Mouse (Mus musculus): ENCODE results near the gene Rhebl1.

The Rhebl1 gene

GRCm38 (mm10) chr15:98916016-98916415 is 21.7 kb upstream of the Rhebl1 start:
- in situ Hi-C loops (cut with MboI; ENCODE audit: low sequenced_read_pairs), result no loop called here

GRCm38 (mm10) chr15:98914903-98915302 is 20.6 kb upstream of the Rhebl1 start:
- in situ Hi-C loops (cut with MboI; ENCODE audit: low sequenced_read_pairs), result no loop called here

- in situ Hi-C loops (cut with MboI; ENCODE audit: low sequenced_read_pairs), result no loop called here
Observed at GRCm38 (mm10) chr15:98904692-98905091, 10.4 kb upstream of the Rhebl1 start.

- in situ Hi-C loops (cut with MboI; ENCODE audit: low sequenced_read_pairs), result no loop called here
Observed at GRCm38 (mm10) chr15:98902600-98902999, 8.3 kb upstream of the Rhebl1 start.

GRCm38 (mm10) chr15:98901530-98901929 is 7.2 kb upstream of the Rhebl1 start:
- in situ Hi-C loops (cut with MboI; ENCODE audit: low sequenced_read_pairs), result no loop called here

GRCm38 (mm10) chr15:98897928-98898800 is 3.8 kb upstream of the Rhebl1 start, which contains the start of gene Dhh:
Gene Dhh (minus strand): TSS chr15:98898540.
- in situ Hi-C loops (cut with MboI; ENCODE audit: low sequenced_read_pairs), result no loop called here

- in situ Hi-C loops (cut with MboI; ENCODE audit: low sequenced_read_pairs), result no loop called here
Observed at GRCm38 (mm10) chr15:98897495-98897894, 3.2 kb upstream of the Rhebl1 start.

GRCm38 (mm10) chr15:98895635-98896589 is 1.6 kb upstream of the Rhebl1 start:
- in situ Hi-C loops (cut with MboI; ENCODE audit: low sequenced_read_pairs), result no loop called here

- in situ Hi-C loops (cut with MboI; ENCODE audit: low sequenced_read_pairs), result no loop called here
Observed at GRCm38 (mm10) chr15:98894746-98895634, 650 bp upstream of the Rhebl1 start.

- in situ Hi-C loops (cut with MboI; ENCODE audit: low sequenced_read_pairs), result no loop called here
Observed at GRCm38 (mm10) chr15:98893036-98893435, 1.3 kb downstream of the Rhebl1 start.

GRCm38 (mm10) chr15:98891907-98892606 is 2.3 kb downstream of the Rhebl1 start:
- in situ Hi-C loops (cut with MboI; ENCODE audit: low sequenced_read_pairs), result no loop called here

- in situ Hi-C loops (cut with MboI; ENCODE audit: low sequenced_read_pairs), result no loop called here
Observed at GRCm38 (mm10) chr15:98891198-98891742, 3.1 kb downstream of the Rhebl1 start.

GRCm38 (mm10) chr15:98887526-98887925 is 6.8 kb downstream of the Rhebl1 start:
- in situ Hi-C loops (cut with MboI; ENCODE audit: low sequenced_read_pairs), result no loop called here

GRCm38 (mm10) chr15:98886667-98887387 is 7.5 kb downstream of the Rhebl1 start:
- in situ Hi-C loops (cut with MboI; ENCODE audit: low sequenced_read_pairs), result no loop called here

- in situ Hi-C loops (cut with MboI; ENCODE audit: low sequenced_read_pairs), result no loop called here
Observed at GRCm38 (mm10) chr15:98884106-98884505, 10.2 kb downstream of the Rhebl1 start.

- in situ Hi-C loops (cut with MboI; ENCODE audit: low sequenced_read_pairs), result no loop called here
Observed at GRCm38 (mm10) chr15:98883661-98884060, 10.7 kb downstream of the Rhebl1 start.

- in situ Hi-C loops (cut with MboI; ENCODE audit: low sequenced_read_pairs), result no loop called here
Observed at GRCm38 (mm10) chr15:98881656-98882008, 12.7 kb downstream of the Rhebl1 start.

GRCm38 (mm10) chr15:98880978-98881655 is 13.2 kb downstream of the Rhebl1 start:
- in situ Hi-C loops (cut with MboI; ENCODE audit: low sequenced_read_pairs), result no loop called here
